Mouse (Mus musculus): ENCODE results near the gene Ankrd34a. TPM values are rescaled to one million over a fixed set of nuclear protein-coding genes. Genes with fewer than 3 reads are reported as not detected.

Gene Ankrd34a
- total and polyA plus RNA-seq, 2 experiments from 2014 or later: 16.3 to 32.7 TPM

GRCm38 (mm10) chr3:96593790-96594560, 2.5 kb upstream of the Ankrd34a start, which contains the start of gene Polr3gl:
Polr3gl (minus strand) TSS chr3:96594181.
- under 1% methylated on average over 34 of the region's 38 CpGs for WGBS
- TF ChIP-seq CTCF (IDR thresholded peaks at IDR 0.05): peak; percentile 51
- H3K27ac ChIP-seq (ENCODE audit: low read depth, low read length): peak within 1 kb of the TSS; percentile 83
- peaks cover 8% of the 10 kb centered on the region; the same call in 1 of the 2 replicates for H3K4me1 ChIP-seq (ENCODE audit: insufficient read depth, low read length)
- no peaks in the 10 kb centered on the region for H3K27me3 ChIP-seq (ENCODE audit: insufficient read depth, low read length)
- peak; percentile 86 for ATAC-seq (ENCODE audit: low FRiP score)
- no peaks in the 10 kb centered on the region for H3K9me3 ChIP-seq (ENCODE audit: low read length)
- peak within 1 kb of the TSS; percentile 67 for H3K9ac ChIP-seq (replicated peaks; ENCODE audit: low read length, poor library complexity, severe bottlenecking)
- peak within 1 kb of the TSS; percentile 75 for H3K4me2 ChIP-seq (ENCODE audit: low read depth, low read length, poor library complexity, severe bottlenecking)
- peak; percentile 95 for DNase-seq (ENCODE audit: low spot score)
- H3K4me3 ChIP-seq (ENCODE audit: low read depth, low read length): peak within 1 kb of the TSS; percentile 57
- no peaks in the 10 kb centered on the region for H3K36me3 ChIP-seq (ENCODE audit: insufficient read depth, low read length)

- Histone ChIP-seq H3K9ac (replicated peaks; ENCODE audit: low read length, poor library complexity, severe bottlenecking) (no peak overlapping the region), H3K4me2 (ENCODE audit: low read depth, low read length, poor library complexity, severe bottlenecking) (no peak overlapping the region), H3K27ac (ENCODE audit: low read depth, low read length) (peak overlapping the region; percentile 77; the same call in 1 of the 2 replicates), H3K36me3 (ENCODE audit: insufficient read depth, low read length) (no peaks in the 10 kb centered on the region), H3K4me1 (ENCODE audit: insufficient read depth, low read length) (peaks cover 8% of the 10 kb centered on the region; the same call in 1 of the 2 replicates), H3K9me3 (ENCODE audit: low read length) (no peaks in the 10 kb centered on the region), H3K27me3 (ENCODE audit: insufficient read depth, low read length) (no peaks in the 10 kb centered on the region), H3K4me3 (ENCODE audit: low read depth, low read length) (no peak overlapping the region)
- ATAC-seq (ENCODE audit: low FRiP score) (no peak), DNase-seq (ENCODE audit: low spot score) (no peak)
- TF ChIP-seq CTCF (IDR thresholded peaks at IDR 0.05): no peak
- WGBS: 83% methylated on average over 5 of the region's 5 CpGs
Measured at GRCm38 (mm10) chr3:96594851-96595250, 1.6 kb upstream of the Ankrd34a start.

GRCm38 (mm10) chr3:96595661-96596060, 775 bp upstream of the Ankrd34a start:
- Histone ChIP-seq H3K27me3 (ENCODE audit: insufficient read depth, low read length) (no peaks in the 10 kb centered on the region), H3K4me3 (ENCODE audit: low read depth, low read length) (peak overlapping the region; percentile 60), H3K9me3 (ENCODE audit: low read length) (no peaks in the 10 kb centered on the region), H3K4me1 (ENCODE audit: insufficient read depth, low read length) (peaks cover 8% of the 10 kb centered on the region; the same call in 1 of the 2 replicates), H3K9ac (replicated peaks; ENCODE audit: low read length, poor library complexity, severe bottlenecking) (peak overlapping the region; percentile 81), H3K27ac (ENCODE audit: low read depth, low read length) (peak overlapping the region; percentile 77), H3K36me3 (ENCODE audit: insufficient read depth, low read length) (no peaks in the 10 kb centered on the region), H3K4me2 (ENCODE audit: low read depth, low read length, poor library complexity, severe bottlenecking) (peak overlapping the region; percentile 96)
- peak; percentile 4 for TF ChIP-seq CTCF (IDR thresholded peaks at IDR 0.05)
- ATAC-seq (ENCODE audit: low FRiP score) (no peak), DNase-seq (ENCODE audit: low spot score) (peak; percentile 44)
- 21% methylated on average over 6 of the region's 6 CpGs for WGBS

GRCm38 (mm10) chr3:96596855-96597254, 419 bp downstream of the Ankrd34a start:
- Histone ChIP-seq H3K4me1 (ENCODE audit: insufficient read depth, low read length) (peaks cover 9% of the 10 kb centered on the region; the same call in 1 of the 2 replicates), H3K36me3 (ENCODE audit: insufficient read depth, low read length) (no peaks in the 10 kb centered on the region), H3K4me3 (ENCODE audit: low read depth, low read length) (peak overlapping the region; percentile 60), H3K9me3 (ENCODE audit: low read length) (no peaks in the 10 kb centered on the region), H3K9ac (replicated peaks; ENCODE audit: low read length, poor library complexity, severe bottlenecking) (peak overlapping the region; percentile 81), H3K27ac (ENCODE audit: low read depth, low read length) (peak overlapping the region; percentile 77), H3K27me3 (ENCODE audit: insufficient read depth, low read length) (no peaks in the 10 kb centered on the region), H3K4me2 (ENCODE audit: low read depth, low read length, poor library complexity, severe bottlenecking) (peak overlapping the region; percentile 96)
- WGBS: 2% methylated on average over 11 of the region's 12 CpGs
- ATAC-seq (ENCODE audit: low FRiP score): peak; percentile 11; the same call in 1 of the 2 replicates
- TF ChIP-seq CTCF (IDR thresholded peaks at IDR 0.05): no peak
- peak; percentile 38 for DNase-seq (ENCODE audit: low spot score)

GRCm38 (mm10) chr3:96597435-96597891, 1.0 kb downstream of the Ankrd34a start:
- ATAC-seq (ENCODE audit: low FRiP score) (no peak), DNase-seq (ENCODE audit: low spot score) (peak; percentile 50)
- no peaks in the 10 kb centered on the region for H3K36me3 ChIP-seq (ENCODE audit: insufficient read depth, low read length)
- H3K27ac ChIP-seq (ENCODE audit: low read depth, low read length): peak overlapping the region; percentile 77
- peaks cover 11% of the 10 kb centered on the region; the same call in 1 of the 2 replicates for H3K4me1 ChIP-seq (ENCODE audit: insufficient read depth, low read length)
- H3K9ac ChIP-seq (replicated peaks; ENCODE audit: low read length, poor library complexity, severe bottlenecking): peak overlapping the region; percentile 81
- TF ChIP-seq CTCF (IDR thresholded peaks at IDR 0.05): no peak
- H3K9me3 ChIP-seq (ENCODE audit: low read length): no peaks in the 10 kb centered on the region
- H3K4me2 ChIP-seq (ENCODE audit: low read depth, low read length, poor library complexity, severe bottlenecking): peak overlapping the region; percentile 96
- WGBS: under 1% methylated on average over 40 of the region's 40 CpGs
- H3K27me3 ChIP-seq (ENCODE audit: insufficient read depth, low read length): no peaks in the 10 kb centered on the region
- H3K4me3 ChIP-seq (ENCODE audit: low read depth, low read length): peak overlapping the region; percentile 60
